Mouse (Mus musculus): Measurements from ENCODE around the gene Zfp983.
"Not testable (repeated sequence)": the region's sequence is repeated elsewhere in the genome, so short reads cannot be mapped to it uniquely, and the experiment has no call there.

Gene Zfp983

DNA sequence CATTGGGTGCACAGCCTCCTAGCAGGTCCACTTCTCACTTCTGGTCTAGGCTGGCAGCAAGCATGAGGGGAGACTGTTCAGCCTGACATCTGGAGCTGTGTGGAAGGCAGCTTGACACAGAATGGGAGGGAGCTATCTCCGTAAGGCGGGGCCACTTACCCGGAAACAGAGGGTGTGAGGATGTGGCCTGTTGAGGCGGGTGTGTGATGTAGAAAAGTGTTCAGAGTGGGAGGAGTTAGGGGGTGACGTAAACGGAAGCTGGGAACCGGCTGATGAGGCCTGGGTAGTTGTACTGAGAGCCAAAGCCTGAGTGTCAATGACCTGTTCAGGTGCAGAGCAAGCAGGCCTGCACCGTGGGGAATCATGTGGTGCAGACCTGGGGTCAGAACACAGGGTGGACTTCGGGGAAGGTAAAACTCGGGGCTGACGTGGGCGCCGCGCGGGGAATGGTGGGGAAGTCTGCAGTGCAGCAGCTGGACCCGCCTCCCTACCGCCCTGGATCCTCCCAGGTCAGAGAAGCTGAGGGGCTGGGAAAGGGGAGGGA, at the start of gene Zfp983:
TSS of gene Zfp983 (plus strand) at position 261 of the 544 bp plus-strand sequence.
- DNase-seq, result peak; percentile 80 to 89

DNA sequence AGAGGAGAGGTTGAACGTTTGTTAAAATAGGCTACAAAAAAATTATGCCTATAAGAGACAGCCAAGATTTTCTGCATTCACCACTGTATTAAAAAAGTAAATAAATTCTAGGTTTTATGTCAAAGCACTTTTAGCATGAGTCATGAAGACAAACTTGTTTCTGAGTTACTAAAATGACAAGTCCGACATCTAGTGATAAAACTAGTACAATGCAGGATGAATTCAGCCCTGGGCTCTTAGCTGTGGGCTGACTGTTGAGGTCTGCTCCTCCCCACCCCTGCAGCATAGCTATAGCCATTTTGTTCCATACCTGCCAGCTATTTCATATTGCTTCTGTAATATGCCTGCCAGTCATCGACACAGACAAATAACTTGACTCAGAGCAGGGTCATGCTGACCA, 34.1 kb upstream of the Zfp983 start:
- DNase-seq, result no peak

DNA sequence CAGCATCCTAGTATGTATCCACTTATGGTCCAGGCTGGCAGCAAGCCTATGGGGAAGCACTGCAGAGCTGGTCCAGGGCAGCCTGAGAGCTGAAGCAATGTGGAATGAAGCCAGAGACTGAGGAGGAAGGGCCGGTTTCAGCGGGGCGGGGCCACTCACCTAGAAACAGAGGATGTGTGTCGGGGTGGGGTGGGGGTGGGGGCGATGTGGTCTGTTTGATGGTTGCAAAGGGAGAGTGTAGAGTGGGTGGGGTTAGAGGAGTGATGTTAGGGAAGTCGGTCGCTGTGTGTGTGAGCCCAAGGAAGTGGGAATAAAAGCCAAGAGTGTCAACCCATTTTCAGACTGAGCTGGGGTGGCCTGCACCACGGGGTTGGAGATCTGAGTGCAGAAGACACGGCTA, 33.1 kb upstream of the Zfp983 start:
- DNase-seq, result no peak

DNA sequence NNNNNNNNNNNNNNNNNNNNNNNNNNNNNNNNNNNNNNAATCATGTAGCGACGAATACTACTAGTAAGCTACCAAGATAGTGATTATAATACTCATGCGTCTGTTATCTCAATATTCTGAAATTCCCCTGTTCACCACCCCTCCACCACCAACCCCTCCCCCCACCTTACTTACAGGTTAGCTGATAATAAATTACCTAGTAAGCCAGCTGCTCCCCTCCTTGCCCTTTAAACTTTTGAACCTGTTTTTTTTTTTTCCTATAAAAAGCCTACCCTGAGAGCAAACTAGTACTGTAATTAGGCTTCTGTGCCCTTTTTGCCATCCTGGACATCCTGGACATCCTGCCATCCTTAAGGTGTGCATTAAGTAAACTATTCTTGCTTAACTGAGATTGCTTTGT, 26.8 kb upstream of the Zfp983 start:
- DNase-seq, result no peak

DNA sequence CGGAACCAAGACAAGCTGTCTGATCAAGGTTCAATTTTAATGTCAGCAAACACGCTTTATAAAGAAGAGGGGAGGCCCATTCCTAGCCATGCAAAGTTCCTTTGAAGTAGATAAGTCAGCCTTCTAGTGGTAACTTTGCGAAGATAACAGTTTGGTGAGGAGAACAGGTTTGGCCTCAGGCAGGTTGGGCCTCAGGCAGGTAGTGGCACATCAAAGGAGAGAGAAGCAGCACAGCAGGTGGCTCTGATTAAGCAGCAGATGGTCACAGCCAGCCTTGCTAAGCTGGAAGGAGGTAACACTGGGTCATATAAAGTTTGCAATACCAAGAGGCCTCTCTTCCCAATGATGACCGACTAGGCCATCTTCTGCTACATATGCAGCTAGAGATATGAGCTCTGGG, 14.7 kb upstream of the Zfp983 start:
- DNase-seq, result not testable (repeated sequence)

DNA sequence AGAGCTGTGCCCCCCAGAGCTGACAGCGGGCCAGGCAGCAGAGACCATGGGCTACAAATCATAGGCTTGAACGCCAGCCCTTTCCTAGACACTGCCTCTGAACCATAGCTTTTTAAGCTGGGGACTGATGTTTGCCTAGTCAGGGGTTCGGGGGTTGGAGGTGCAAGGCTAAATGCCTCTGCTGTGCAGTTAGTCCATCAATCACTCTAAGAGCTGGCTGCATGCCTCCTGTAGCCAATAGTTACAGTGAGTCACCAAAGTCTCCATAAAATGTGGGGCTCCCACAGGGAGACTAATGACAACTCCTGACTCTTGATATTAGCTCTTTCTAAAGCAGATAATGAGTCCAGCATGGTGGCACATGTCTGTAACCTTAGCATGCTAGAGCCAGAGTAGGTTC, 1.6 kb upstream of the Zfp983 start:
- DNase-seq, result peak in 1 of 2 experiments; percentile 4

GRCm38 (mm10) chr17:21649936-21650335, 488 bp upstream of the Zfp983 start:
- peak; percentile 25 to 41 for DNase-seq

- DNase-seq, result not testable (repeated sequence)
Observed at GRCm38 (mm10) chr17:21678826-21679225, 28.4 kb downstream of the Zfp983 start.

DNA sequence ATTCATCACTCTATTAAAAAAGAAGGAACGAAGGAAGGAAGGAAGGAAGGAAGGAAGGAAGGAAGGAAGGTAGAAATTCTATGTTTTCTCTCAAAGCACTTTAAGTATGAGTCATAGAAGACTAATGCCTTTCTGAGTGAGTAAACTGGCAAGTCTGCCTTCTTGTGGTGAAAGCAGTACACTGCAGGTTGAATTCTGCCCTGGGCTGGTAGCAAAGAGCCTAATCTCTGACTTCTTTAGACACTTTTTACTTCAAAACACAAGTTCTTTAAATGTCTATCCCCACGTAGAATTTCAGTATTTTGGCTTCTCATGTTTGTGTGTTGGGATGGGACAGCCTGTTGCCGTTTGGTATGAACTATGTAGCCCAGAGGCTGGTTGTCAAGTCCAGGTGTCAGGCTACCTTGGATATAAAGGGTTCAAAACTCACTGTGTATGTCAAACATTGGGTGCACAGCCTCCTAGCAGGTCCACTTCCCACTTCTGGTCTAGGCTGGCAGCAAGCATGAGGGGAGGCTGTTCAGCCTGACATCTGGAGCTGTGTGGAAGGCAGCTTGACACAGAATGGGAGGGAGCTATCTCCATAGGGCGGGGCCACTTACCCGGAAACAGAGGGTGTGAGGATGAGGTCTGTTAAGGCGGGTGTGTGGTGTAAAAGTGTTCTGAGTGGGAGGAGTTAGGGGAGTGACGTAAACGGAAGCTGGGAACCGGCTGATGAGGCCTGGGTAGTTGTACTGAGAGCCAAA, 29.0 kb downstream of the Zfp983 start:
- DNase-seq, result peak; percentile 89 to 94

DNA sequence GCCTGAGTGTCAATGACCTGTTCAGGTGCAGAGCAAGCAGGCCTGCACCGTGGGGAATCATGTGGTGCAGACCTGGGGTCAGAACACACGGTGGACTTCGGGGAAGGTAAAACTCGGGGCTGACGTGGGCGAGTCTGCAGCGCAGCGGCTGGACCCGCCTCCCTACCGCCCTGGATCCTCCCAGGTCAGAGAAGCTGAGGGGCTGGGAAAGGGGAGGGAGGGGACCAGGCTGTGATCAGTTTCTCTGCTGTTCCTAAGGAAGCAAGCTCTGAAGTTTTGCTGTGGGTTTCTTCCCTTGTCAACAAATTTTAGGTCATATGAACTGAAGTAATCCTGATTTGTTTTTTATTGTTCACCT, 29.6 kb downstream of the Zfp983 start:
- DNase-seq, result not testable (repeated sequence)

GRCm38 (mm10) chr17:21691560-21691959, 41.1 kb downstream of the Zfp983 start, which contains the start of gene Gm10226:
TSS of gene Gm10226 (plus strand) at chr17:21691860.
- DNase-seq, result no peak

DNA sequence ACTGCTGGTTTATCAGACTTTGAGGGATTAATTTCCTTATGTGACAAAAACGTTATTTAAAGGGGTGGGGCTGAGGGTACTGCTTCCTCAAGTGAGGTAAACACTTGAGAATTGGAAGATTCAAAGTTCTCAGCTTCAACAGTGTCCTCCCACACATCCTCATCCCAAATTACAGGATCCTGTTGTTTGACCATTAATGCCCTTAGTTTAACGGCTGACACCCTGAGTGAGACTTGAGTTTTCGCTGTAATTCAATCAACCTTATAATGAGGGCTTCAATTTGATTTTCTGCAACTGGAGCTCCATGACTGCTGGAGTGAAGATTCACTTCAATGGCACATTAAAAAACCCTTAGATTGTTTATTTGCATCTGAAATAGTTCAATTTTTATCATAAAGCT, 42.9 kb downstream of the Zfp983 start:
- no peak for DNase-seq

DNA sequence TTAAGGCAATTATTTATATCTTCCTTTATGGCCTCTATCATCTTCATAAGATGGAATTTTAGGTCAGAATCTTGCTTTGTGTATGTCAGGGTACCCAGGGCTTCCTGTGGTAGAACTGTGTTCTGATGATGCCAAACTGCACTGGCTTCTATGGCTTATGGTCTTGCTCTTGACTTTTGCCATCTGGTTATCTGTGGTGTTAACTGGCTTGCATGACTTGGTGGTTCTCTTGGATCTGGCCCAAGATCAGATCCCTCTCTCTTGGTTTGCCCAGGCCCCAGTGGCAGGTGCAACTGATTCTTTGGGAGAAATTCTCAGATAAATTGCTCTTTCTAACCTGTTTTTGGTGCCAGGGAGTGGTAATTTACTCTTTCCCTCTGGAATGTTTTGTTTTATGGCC, 45.6 kb downstream of the Zfp983 start:
- DNase-seq, result no peak

GRCm38 (mm10) chr17:21702281-21703240, 52.1 kb downstream of the Zfp983 start:
- DNase-seq, result no peak

GRCm38 (mm10) chr17:21703414-21703813, 53.0 kb downstream of the Zfp983 start:
- DNase-seq, result no peak

- DNase-seq, result peak; percentile 90 to 94
Observed at GRCm38 (mm10) chr17:21707343-21707996, 57.0 kb downstream of the Zfp983 start, which contains the start of gene Zfp760. TSS of gene Zfp760 (plus strand) at chr17:21707741.

GRCm38 (mm10) chr17:21708401-21708800, 58.0 kb downstream of the Zfp983 start:
- no peak for DNase-seq
